Mouse (Mus musculus): ENCODE results near the gene Slc25a40.

DNA sequence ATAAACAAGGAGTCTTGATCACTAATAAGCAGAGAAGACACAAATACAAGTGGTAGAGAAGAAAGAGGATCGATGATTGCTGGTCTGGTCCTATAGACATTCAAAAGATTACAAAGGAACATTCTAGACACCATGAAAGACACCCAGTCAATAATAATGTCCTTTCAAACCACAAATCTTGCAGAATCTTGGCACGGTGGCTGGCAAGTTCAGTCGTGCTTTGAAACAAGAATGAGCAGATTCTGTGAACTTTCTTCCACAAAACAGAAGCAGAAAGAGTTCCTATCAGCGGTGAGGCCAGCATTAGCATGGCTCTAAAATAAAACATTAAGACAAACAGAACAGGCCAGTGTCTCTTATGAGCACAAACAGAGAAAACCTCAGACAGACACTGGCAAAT, 49.2 kb upstream of the Slc25a40 start:
- TF ChIP-seq POLR2A (IDR thresholded peaks at IDR 0.05; ENCODE audit: low read depth, low read length) (no peak), CTCF (IDR thresholded peaks at IDR 0.05; ENCODE audit: extremely low read depth, insufficient read depth, insufficient read length, insufficient replicate concordance) (no peak)

Data from spleen, adult 2 months (tissue).